Mouse (Mus musculus) spleen, adult 2 months (tissue): ENCODE results near the gene Clta. TPM values are rescaled to one million over a fixed set of nuclear protein-coding genes. Genes with fewer than 3 reads are reported as not detected.

Experiments used
- DNase-seq, 2 experiments: peaks; one replicate each; pipeline versions ENCODE4 v3.0.0 to v3.0.0-alpha.2; 2012 to 2021; ENCODE audit warnings: low spot score in 2 of 2, low read depth in 1 of 2
- H3K27ac ChIP-seq: fragments of 200-500 bp; 2 replicates; pipeline ENCODE4 v1.5.1; 2012; ENCODE audit warnings: low read length, inconsistent platforms; ENCODE audit not compliant: insufficient read depth
- H3K27me3 ChIP-seq: fragments of 200-500 bp; 2 replicates; pipeline ENCODE4 v1.6.1; 2012; ENCODE audit warnings: mild to moderate bottlenecking, moderate library complexity, low read length, inconsistent platforms; ENCODE audit not compliant: control insufficient read depth, insufficient read depth
- H3K36me3 ChIP-seq: fragments of 200-500 bp; 2 replicates; pipeline ENCODE4 v1.6.1; 2012; ENCODE audit warnings: mild to moderate bottlenecking, low read length, inconsistent platforms; ENCODE audit not compliant: control insufficient read depth, insufficient read depth
- H3K4me1 ChIP-seq: fragments of 200-500 bp; 2 replicates; pipeline ENCODE4 v1.6.1; 2011; ENCODE audit warnings: inconsistent platforms; ENCODE audit not compliant: control insufficient read depth, insufficient read depth, insufficient read length
- H3K4me3 ChIP-seq: fragments of 200-500 bp; 2 replicates; pipeline ENCODE4 v1.5.1; 2011; ENCODE audit warnings: mild to moderate bottlenecking, inconsistent platforms; ENCODE audit not compliant: insufficient read depth, insufficient read length; ENCODE audit errors: extremely low read depth
- CTCF ChIP-seq: fragments of 200-500 bp; IDR thresholded peaks from 2 replicates; pipeline ENCODE4 v1.5.1; 2011; ENCODE audit warnings: mild to moderate bottlenecking, inconsistent platforms; ENCODE audit not compliant: insufficient read depth, insufficient read length, insufficient replicate concordance; ENCODE audit errors: extremely low read depth
- POLR2A ChIP-seq: fragments of 200-500 bp; IDR thresholded peaks from 2 replicates; pipeline ENCODE4 v1.6.1; 2011; ENCODE audit warnings: low read depth, low read length, inconsistent platforms
- WGBS: fragments of 180-500 bp; shearing (Covaris S2); methylation state at CpG from one replicate; pipeline ENCODE4 v1.1.7; 2018; 5-methylcytosine and 5-hydroxymethylcytosine counted together
- polyA plus RNA-seq: library from polyadenylated mRNA; depleted of rRNA; stranded (reverse); fragments of >200 nt; gene quantifications from 2 replicates; pipeline ENCODE4 v1.2.3, GENCODE M21; 2012

Gene Clta
- polyA plus RNA-seq, 1 experiment = 183 TPM

- 91% methylated on average over 4 of the region's 4 CpGs for WGBS
- no peak for TF ChIP-seq CTCF
- no peak for TF ChIP-seq POLR2A
Measured at GRCm38 (mm10) chr4:43980236-43980635, 24.0 kb upstream of the Clta start.

GRCm38 (mm10) chr4:43980846-43981245 lies 23.4 kb upstream of the Clta start:
- Histone ChIP-seq H3K27me3 (no peaks in the 10 kb centered on the region), H3K27ac (no peak overlapping the region), H3K4me3 (no peak overlapping the region), H3K36me3 (no peaks in the 10 kb centered on the region; the same call in 1 of the 2 replicates), H3K4me1 (peaks cover 9% of the 10 kb centered on the region; the same call in 1 of the 2 replicates)
- TF ChIP-seq POLR2A = no peak
- no peak for TF ChIP-seq CTCF
- no peak for DNase-seq
- 94% methylated on average over 6 of the region's 6 CpGs for WGBS

More at GRCm38 (mm10) chr4:43980236-43980635, 24.0 kb upstream of the Clta start:
- H3K27ac ChIP-seq = no peak overlapping the region
- H3K4me1 ChIP-seq = peaks cover 9% of the 10 kb centered on the region; the same call in 1 of the 2 replicates
- no peaks in the 10 kb centered on the region; the same call in 1 of the 2 replicates for H3K36me3 ChIP-seq
- no peaks in the 10 kb centered on the region for H3K27me3 ChIP-seq
- no peak overlapping the region for H3K4me3 ChIP-seq
- no peak for DNase-seq

GRCm38 (mm10) chr4:43981251-43981650 lies 23.0 kb upstream of the Clta start:
- 81% methylated on average over 7 of the region's 7 CpGs for WGBS
- no peak for DNase-seq
- no peak overlapping the region for H3K4me3 ChIP-seq
- H3K27ac ChIP-seq = no peak overlapping the region
- TF ChIP-seq POLR2A (no peak), CTCF (no peak)
- no peaks in the 10 kb centered on the region for H3K27me3 ChIP-seq
- H3K4me1 ChIP-seq = peaks cover 9% of the 10 kb centered on the region; the same call in 1 of the 2 replicates
- H3K36me3 ChIP-seq = no peaks in the 10 kb centered on the region; the same call in 1 of the 2 replicates

- Histone ChIP-seq H3K36me3 (no peaks in the 10 kb centered on the region; the same call in 1 of the 2 replicates), H3K4me1 (peaks cover 9% of the 10 kb centered on the region; the same call in 1 of the 2 replicates), H3K27me3 (no peaks in the 10 kb centered on the region), H3K4me3 (peak overlapping the region; percentile 32), H3K27ac (no peak overlapping the region)
- TF ChIP-seq POLR2A (no peak), CTCF (peak; percentile 99)
- WGBS = under 1% methylated on average over 24 of the region's 24 CpGs
- DNase-seq = peak; percentile 81 to 92
Measured at GRCm38 (mm10) chr4:43982053-43982732, 22.1 kb upstream of the Clta start.

GRCm38 (mm10) chr4:43983181-43983580 lies 21.1 kb upstream of the Clta start, which contains the start of gene Ccin:
Ccin (plus strand) TSS chr4:43983483.
- WGBS = 90% methylated on average over 11 of the region's 11 CpGs
- no peak within 1 kb of the TSS for H3K4me3 ChIP-seq
- DNase-seq = no peak

GRCm38 (mm10) chr4:43983756-43984155 lies 20.5 kb upstream of the Clta start:
- Histone ChIP-seq H3K36me3 (no peaks in the 10 kb centered on the region), H3K27ac (no peak overlapping the region), H3K4me3 (no peak overlapping the region), H3K4me1 (peaks cover 9% of the 10 kb centered on the region; the same call in 1 of the 2 replicates), H3K27me3 (no peaks in the 10 kb centered on the region)
- DNase-seq = no peak
- TF ChIP-seq POLR2A = no peak
- TF ChIP-seq CTCF = no peak
- 95% methylated on average over 22 of the region's 22 CpGs for WGBS

More at GRCm38 (mm10) chr4:43983181-43983580, 21.1 kb upstream of the Clta start, which contains the start of gene Ccin:
- Histone ChIP-seq H3K36me3 (no peaks in the 10 kb centered on the region), H3K27ac (no peak within 1 kb of the TSS), H3K4me1 (peaks cover 9% of the 10 kb centered on the region; the same call in 1 of the 2 replicates), H3K27me3 (no peaks in the 10 kb centered on the region)
- TF ChIP-seq POLR2A = no peak
- TF ChIP-seq CTCF = no peak

- H3K4me3 ChIP-seq = no peak overlapping the region
- DNase-seq = no peak
- peaks cover 3% of the 10 kb centered on the region; the same call in 1 of the 2 replicates for H3K4me1 ChIP-seq
- H3K27ac ChIP-seq = no peak overlapping the region
- WGBS = 94% methylated on average over 19 of the region's 19 CpGs
- H3K36me3 ChIP-seq = no peaks in the 10 kb centered on the region
- no peaks in the 10 kb centered on the region for H3K27me3 ChIP-seq
- no peak for TF ChIP-seq POLR2A
- no peak for TF ChIP-seq CTCF
Measured at GRCm38 (mm10) chr4:43984326-43984725, 19.9 kb upstream of the Clta start.
